Mouse (Mus musculus): Measurements from ENCODE around the gene Tmem88. TPM values are rescaled to one million over a fixed set of nuclear protein-coding genes. Genes with fewer than 3 reads are reported as not detected.
A peak's percentile ranks its signal among the peaks of the same experiment; 100 is the strongest.

The Tmem88 gene
- total RNA-seq, 2 experiments from 2014 or later, result 23.4 to 27.2 TPM

DNA sequence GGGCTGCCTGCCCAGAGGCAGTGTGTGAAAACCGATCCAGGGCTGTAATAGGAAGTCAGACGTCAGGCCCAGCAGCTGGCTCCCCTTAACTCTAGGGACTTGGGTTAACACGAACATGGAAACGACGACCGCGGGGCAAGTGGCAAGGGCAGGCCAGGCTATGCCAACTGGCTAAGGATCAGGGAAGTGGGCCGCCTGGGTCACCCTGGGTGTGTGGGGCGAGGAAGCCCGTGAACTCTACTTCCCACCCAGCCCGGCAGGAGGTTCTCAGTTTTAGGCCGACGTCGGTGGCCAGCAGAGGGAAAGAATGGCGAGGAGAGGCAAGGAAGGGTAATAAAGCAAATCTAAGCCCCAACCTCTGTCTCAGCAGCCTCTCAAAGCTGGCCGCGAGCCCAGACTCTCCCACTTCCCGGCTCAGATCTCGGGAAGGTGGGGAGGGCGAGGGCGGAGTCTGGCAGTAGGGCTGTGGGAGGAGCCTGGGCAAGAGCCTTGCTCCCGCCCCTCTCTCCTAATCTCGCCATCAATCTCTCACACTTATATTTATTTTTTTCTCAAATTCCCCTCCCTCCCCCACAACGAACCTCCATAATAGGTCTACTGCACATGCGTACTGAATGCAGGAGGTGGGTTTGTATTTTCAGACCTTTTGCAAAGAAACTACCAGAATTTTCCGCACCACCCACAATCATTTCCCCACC, 31.7 kb downstream of the Tmem88 start:
- DNase-seq (ENCODE audit: low spot score in 2 of 2), result peak; percentile 86 to 88

DNA sequence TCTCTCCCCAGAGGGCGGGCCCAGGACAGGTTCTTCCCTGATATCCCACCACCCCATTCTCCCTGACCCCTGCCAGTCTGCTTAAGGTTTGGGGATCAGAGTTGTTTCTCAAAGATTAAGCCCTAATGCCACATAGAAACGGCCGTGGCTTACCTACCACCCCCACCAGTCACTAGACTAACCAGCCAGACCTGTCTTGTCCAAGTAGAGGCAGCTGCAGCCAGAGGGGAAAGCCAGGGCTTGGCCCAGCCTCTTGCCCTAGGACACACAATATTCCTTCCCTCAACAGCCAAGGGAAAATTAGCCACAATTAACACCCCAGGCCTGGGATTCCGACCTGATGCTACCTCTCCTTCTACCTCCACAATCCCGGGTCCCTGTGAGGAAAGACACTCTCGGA, 32.3 kb downstream of the Tmem88 start:
- DNase-seq (ENCODE audit: low spot score in 2 of 2), result no peak

DNA sequence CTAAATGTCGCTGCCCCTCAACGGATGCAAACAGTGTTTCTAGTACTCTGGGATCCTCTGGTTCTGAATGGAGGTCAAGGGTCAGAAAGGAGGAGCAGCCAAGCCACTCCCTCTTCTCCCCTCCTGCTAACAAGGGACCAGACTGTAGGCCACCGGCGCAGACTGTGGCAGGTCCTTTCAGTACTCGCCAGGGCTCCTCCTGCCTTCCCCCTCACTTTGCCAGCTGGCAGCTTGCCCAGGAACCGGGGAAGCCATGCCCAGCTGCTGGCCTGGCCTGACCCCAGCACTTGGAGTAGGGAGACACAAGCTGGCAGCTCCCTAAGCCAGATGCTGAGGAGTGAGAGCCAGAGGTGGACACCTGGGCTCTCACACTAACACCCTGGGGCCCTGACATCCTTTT, 33.1 kb downstream of the Tmem88 start:
- DNase-seq (ENCODE audit: low spot score in 2 of 2), result peak; percentile 87 to 95

DNA sequence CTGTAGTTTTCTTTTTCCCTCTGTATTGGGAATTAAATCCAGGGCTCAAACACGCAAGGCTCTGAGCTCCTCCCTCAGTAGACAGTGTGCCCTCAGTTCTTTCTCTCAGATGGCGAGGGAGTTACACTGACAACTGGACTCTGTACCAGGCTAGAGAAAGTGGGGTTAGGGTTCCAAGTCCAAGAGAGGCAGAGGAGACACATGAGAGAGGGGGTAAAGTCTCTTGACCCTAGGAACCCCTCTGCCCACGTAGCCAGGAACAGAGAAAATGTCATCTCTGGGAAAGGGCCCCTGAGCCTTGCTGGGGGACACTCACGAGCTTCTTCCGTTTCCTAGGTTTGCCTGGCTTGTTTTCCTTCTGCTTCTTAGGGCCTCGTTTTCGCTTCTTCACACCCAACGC, 33.7 kb downstream of the Tmem88 start:
- no peak for DNase-seq (ENCODE audit: low spot score in 2 of 2)

DNA sequence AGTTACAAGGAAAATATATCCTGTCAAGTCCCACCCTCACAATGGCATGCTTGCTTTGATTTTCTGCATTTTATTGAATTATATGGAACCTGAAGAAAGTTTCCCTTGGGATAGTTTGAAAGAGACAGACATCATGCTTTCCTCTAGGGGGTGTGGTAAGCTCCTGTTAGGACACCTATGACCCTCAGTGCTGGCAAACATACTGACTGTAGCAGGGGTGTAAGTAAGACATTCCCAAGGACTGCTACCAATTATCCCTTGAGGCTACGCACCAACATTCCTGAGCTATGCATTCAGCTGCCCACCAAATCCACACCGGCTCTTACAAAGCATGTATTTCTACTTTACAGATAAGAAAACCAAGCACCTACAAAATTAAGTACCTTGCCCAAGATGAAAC, 35.6 kb downstream of the Tmem88 start:
- DNase-seq (ENCODE audit: low spot score in 2 of 2), result no peak

DNA sequence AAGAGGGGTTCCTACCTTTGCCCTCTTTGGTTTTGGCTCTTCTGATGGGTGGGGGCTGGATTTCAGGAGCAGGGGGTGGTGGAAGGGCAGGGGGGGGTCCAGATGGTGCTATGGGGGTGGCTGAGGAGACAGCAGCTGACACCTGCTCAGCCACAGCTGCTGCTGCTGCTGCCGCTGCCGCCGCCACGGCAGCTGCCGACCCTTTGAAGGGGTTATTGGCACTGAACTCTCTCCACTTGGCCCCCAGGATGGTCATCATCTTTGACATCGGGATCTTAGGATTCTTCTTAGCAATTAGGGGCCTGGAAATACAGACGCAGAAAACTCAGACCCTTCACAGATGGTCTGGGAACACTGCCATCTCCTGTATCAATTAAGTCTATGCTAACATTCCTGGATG, 36.0 kb downstream of the Tmem88 start:
- no peak for DNase-seq (ENCODE audit: low spot score in 2 of 2)

DNA sequence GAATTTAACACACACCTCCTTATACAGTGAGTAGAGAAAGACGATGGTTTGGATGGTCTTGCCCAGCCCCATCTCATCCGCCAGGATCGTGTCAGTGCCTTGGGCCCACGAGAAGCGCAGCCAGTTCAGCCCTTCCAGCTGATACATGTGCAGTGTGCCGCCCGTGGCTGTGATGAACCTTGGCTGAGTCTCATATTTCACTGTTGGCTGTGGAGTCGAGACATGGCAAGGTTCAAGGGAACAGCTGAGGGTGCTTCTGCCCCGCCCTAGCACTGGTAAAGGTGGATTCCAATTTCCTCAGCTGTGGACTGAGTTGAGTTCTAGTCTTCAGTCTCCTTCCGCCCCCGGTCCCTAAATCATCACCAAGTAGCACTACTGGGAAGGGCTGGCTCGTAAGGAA, 40.3 kb downstream of the Tmem88 start:
- DNase-seq (ENCODE audit: low spot score in 2 of 2), result no peak

DNA sequence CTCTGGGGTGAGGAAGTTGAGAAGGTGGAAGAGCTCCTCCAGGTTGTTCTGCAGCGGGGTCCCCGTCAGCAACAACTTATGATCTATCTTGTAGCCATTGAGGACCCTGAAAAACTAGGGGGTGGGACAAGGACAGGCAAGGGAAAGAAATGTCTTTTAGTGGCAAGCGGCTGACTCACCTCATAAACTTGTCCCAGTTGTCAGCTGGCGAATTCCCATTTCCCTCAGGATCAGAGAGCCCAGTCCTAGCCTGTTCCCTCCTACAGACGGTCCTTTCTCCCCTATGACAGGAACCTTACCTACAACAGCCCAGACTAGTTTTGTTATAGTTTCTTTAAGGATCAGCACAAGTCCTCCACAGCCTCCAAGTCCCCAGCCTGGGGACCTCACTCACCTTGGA, 41.5 kb downstream of the Tmem88 start:
- no peak for DNase-seq (ENCODE audit: low spot score in 2 of 2)

Other genes with a start within 250 kb of the Tmem88 start
- gene Alox12b, start 241.2 kb downstream of the Tmem88 start, total RNA-seq (2021), result not detected
- gene Alox8, start 200.4 kb downstream of the Tmem88 start, total RNA-seq (2021), result under 1 TPM in 1 of 2 experiments, not detected in 1; 0.08 TPM
- gene Gucy2e, start 161.2 kb downstream of the Tmem88 start, total RNA-seq (2021), result not detected
- gene Cntrob, start 74.5 kb downstream of the Tmem88 start, total RNA-seq (2021), result 10 to 100 TPM; 17.4 to 17.8 TPM
- gene Trappc1, start 74.3 kb downstream of the Tmem88 start, total RNA-seq (2021), result 10 to 100 TPM; 80.3 to 82.5 TPM
- gene Kcnab3, start 72.0 kb downstream of the Tmem88 start, total RNA-seq (2021), result 10 to 100 TPM in 1 of 2 experiments, 1 to 10 TPM in 1; 9.7 to 10.4 TPM
- gene Rnf227, start 57.8 kb downstream of the Tmem88 start, total RNA-seq (2021), result 10 to 100 TPM in 1 of 2 experiments, 1 to 10 TPM in 1; 9.4 to 10.6 TPM
- gene Chd3, start 28.8 kb downstream of the Tmem88 start, total RNA-seq (2021), result 100 to 1,000 TPM; 164 to 190 TPM
- 100 to 1,000 TPM; 118 to 129 TPM for gene Naa38, start 2.7 kb downstream of the Tmem88 start, total RNA-seq (2021)
- gene Cyb5d1, start 2.6 kb downstream of the Tmem88 start, total RNA-seq (2021), result 10 to 100 TPM; 42.0 to 44.3 TPM
- gene Kdm6b, start 15.4 kb upstream of the Tmem88 start, total RNA-seq (2021), result 10 to 100 TPM; 48.7 to 52.5 TPM
- gene Dnah2, start 150.9 kb upstream of the Tmem88 start, total RNA-seq (2021), result 1 to 10 TPM; 1.1 to 1.7 TPM
- gene Efnb3, start 162.0 kb upstream of the Tmem88 start, total RNA-seq (2021), result 1 to 10 TPM; 9.4 to 9.6 TPM
- 10 to 100 TPM; 13.0 to 13.1 TPM for gene Wrap53, start 182.0 kb upstream of the Tmem88 start, total RNA-seq (2021)
- 100 to 1,000 TPM in 1 of 2 experiments, 10 to 100 TPM in 1; 92.4 to 101 TPM for gene Trp53, start 182.1 kb upstream of the Tmem88 start, total RNA-seq (2021)
- 10 to 100 TPM; 74.6 to 83.4 TPM for gene Atp1b2, start 207.7 kb upstream of the Tmem88 start, total RNA-seq (2021)
- under 1 TPM in 1 of 2 experiments, not detected in 1; 0.59 TPM for gene Shbg, start 219.7 kb upstream of the Tmem88 start, total RNA-seq (2021)
- gene Sat2, start 223.8 kb upstream of the Tmem88 start, total RNA-seq (2021), result 10 to 100 TPM; 18.3 to 20.9 TPM
- 100 to 1,000 TPM in 1 of 2 experiments, 10 to 100 TPM in 1; 89.3 to 111 TPM for gene Fxr2, start 234.8 kb upstream of the Tmem88 start, total RNA-seq (2021)

All from adrenal gland, postnatal 4 days (tissue).